Mouse (Mus musculus) liver, embryonic 15.5 days (tissue): ENCODE measurements around the gene Nhsl1. TPM values are rescaled to one million over a fixed set of nuclear protein-coding genes. Genes with fewer than 3 reads are reported as not detected.
A peak's percentile ranks its signal among the peaks of the same experiment; 100 is the strongest.

Experiments
- ATAC-seq: fragments of 200-750 bp; cut with Nextera tagmentation; 2 replicates; pipeline ENCODE4 v1.8.0; 2017; ENCODE audit warnings: moderate number of reproducible peaks, mild to moderate bottlenecking, moderate library complexity; ENCODE audit not compliant: insufficient read depth
- H3K27ac ChIP-seq: fragments of 300-500 bp; sonication (generic); replicated peaks from 2 replicates; pipeline ENCODE4 v1.5.1; 2015; ENCODE audit warnings: mild to moderate bottlenecking, inconsistent platforms
- H3K27me3 ChIP-seq: fragments of 300-500 bp; sonication (generic); 2 replicates; pipeline ENCODE4 v1.6.1; 2015; ENCODE audit warnings: mild to moderate bottlenecking, inconsistent platforms
- H3K36me3 ChIP-seq: fragments of 300-500 bp; sonication (generic); replicated peaks from 2 replicates; pipeline ENCODE4 v1.6.1; 2015; ENCODE audit warnings: moderate library complexity, mild to moderate bottlenecking, inconsistent platforms
- H3K4me1 ChIP-seq: fragments of 300-500 bp; sonication (generic); replicated peaks from 2 replicates; pipeline ENCODE4 v1.6.1; 2015; ENCODE audit warnings: inconsistent platforms
- H3K4me2 ChIP-seq: fragments of 300-500 bp; sonication (generic); 2 replicates; pipeline ENCODE4 v1.6.1; 2015; ENCODE audit warnings: moderate library complexity, mild to moderate bottlenecking, inconsistent platforms
- H3K4me3 ChIP-seq: fragments of 300-500 bp; sonication (generic); replicated peaks from 2 replicates; pipeline ENCODE4 v1.5.1; 2015; ENCODE audit warnings: mild to moderate bottlenecking, inconsistent platforms
- H3K9ac ChIP-seq: fragments of 300-500 bp; sonication (generic); 2 replicates; pipeline ENCODE4 v1.6.1; 2015; ENCODE audit warnings: moderate library complexity, mild to moderate bottlenecking, inconsistent platforms
- H3K9me3 ChIP-seq: fragments of 300-500 bp; sonication (generic); replicated peaks from 2 replicates; pipeline ENCODE4 v1.6.1; 2016; ENCODE audit warnings: inconsistent platforms
- WGBS: fragments of 180-500 bp; shearing (Covaris S2); methylation state at CpG from one replicate; pipeline ENCODE4 v1.1.7; 2015; ENCODE audit warnings: mixed read lengths; ENCODE audit not compliant: insufficient replicate concordance; 5-methylcytosine and 5-hydroxymethylcytosine counted together
- polyA plus RNA-seq: library from polyadenylated mRNA; unstranded; fragments of >200 nt; fragmentation: Nextera tagmentation; extraction: Ambion mirVana; gene quantifications from 2 replicates; pipeline ENCODE4 v1.2.1, GENCODE M21; 2015

Nhsl1 gene
- polyA plus RNA-seq, 1 experiment from 2014 or later = 0.45 TPM

GRCm38 (mm10) chr10:18403992-18404391 lies 85.2 kb downstream of the Nhsl1 start:
- no peaks in the 10 kb centered on the region for H3K9me3 ChIP-seq
- H3K9ac ChIP-seq = no peak overlapping the region
- no peak for ATAC-seq
- WGBS = 52% methylated on average over 2 of the region's 2 CpGs
- H3K27ac ChIP-seq = no peak overlapping the region
- H3K4me2 ChIP-seq = no peak overlapping the region
- no peaks in the 10 kb centered on the region for H3K36me3 ChIP-seq
- no peaks in the 10 kb centered on the region for H3K27me3 ChIP-seq
- H3K4me1 ChIP-seq = 0 out of 2 replicates have a peak, but pooled peaks cover 7% of the 10 kb centered on the region
- no peak overlapping the region for H3K4me3 ChIP-seq

- Histone ChIP-seq H3K4me1 (0 out of 2 replicates have a peak, but pooled peaks cover 7% of the 10 kb centered on the region), H3K27me3 (no peaks in the 10 kb centered on the region), H3K4me3 (no peak overlapping the region), H3K36me3 (no peaks in the 10 kb centered on the region), H3K27ac (no peak overlapping the region), H3K9ac (no peak overlapping the region), H3K9me3 (no peaks in the 10 kb centered on the region), H3K4me2 (no peak overlapping the region)
- no peak for ATAC-seq
- 57% methylated on average over 5 of the region's 5 CpGs for WGBS
Observed at GRCm38 (mm10) chr10:18404679-18405078, 85.9 kb downstream of the Nhsl1 start.

- Histone ChIP-seq H3K9ac (no peak overlapping the region), H3K4me1 (0 out of 2 replicates have a peak, but pooled peaks cover 7% of the 10 kb centered on the region), H3K4me3 (peak overlapping the region; percentile 49), H3K9me3 (no peaks in the 10 kb centered on the region), H3K27ac (no peak overlapping the region), H3K36me3 (no peaks in the 10 kb centered on the region), H3K4me2 (peak overlapping the region; percentile 68), H3K27me3 (no peaks in the 10 kb centered on the region)
- WGBS = under 1% methylated on average over 21 of the region's 21 CpGs
- ATAC-seq = peak; percentile 77
Observed at GRCm38 (mm10) chr10:18407062-18407830, 88.5 kb downstream of the Nhsl1 start.

GRCm38 (mm10) chr10:18408128-18408527 lies 89.3 kb downstream of the Nhsl1 start:
- H3K9ac ChIP-seq = no peak overlapping the region
- H3K4me2 ChIP-seq = peak overlapping the region; percentile 68
- H3K27me3 ChIP-seq = no peaks in the 10 kb centered on the region
- 39% methylated on average over 11 of the region's 11 CpGs for WGBS
- no peaks in the 10 kb centered on the region for H3K36me3 ChIP-seq
- no peak overlapping the region for H3K4me3 ChIP-seq
- H3K9me3 ChIP-seq = no peaks in the 10 kb centered on the region
- 0 out of 2 replicates have a peak, but pooled peaks cover 7% of the 10 kb centered on the region for H3K4me1 ChIP-seq
- no peak overlapping the region for H3K27ac ChIP-seq
- no peak for ATAC-seq

- WGBS = 59% methylated on average over 9 of the region's 9 CpGs
- no peaks in the 10 kb centered on the region for H3K27me3 ChIP-seq
- H3K9ac ChIP-seq = no peak overlapping the region
- no peaks in the 10 kb centered on the region for H3K9me3 ChIP-seq
- no peaks in the 10 kb centered on the region for H3K36me3 ChIP-seq
- ATAC-seq = no peak
- H3K4me3 ChIP-seq = no peak overlapping the region
- H3K27ac ChIP-seq = no peak overlapping the region
- 0 out of 2 replicates have a peak, but pooled peaks cover 7% of the 10 kb centered on the region for H3K4me1 ChIP-seq
- no peak overlapping the region for H3K4me2 ChIP-seq
Observed at GRCm38 (mm10) chr10:18408635-18409034, 89.8 kb downstream of the Nhsl1 start.

- no peak overlapping the region for H3K9ac ChIP-seq
- no peak overlapping the region for H3K4me3 ChIP-seq
- whole genome bisulfite sequencing = 45% methylated on average over 2 of the region's 2 CpGs
Observed at GRCm38 (mm10) chr10:18409068-18409467, 90.3 kb downstream of the Nhsl1 start.

GRCm38 (mm10) chr10:18411266-18411665 lies 92.5 kb downstream of the Nhsl1 start:
- no peak for ATAC-seq
- 68% methylated on average over 2 of the region's 2 CpGs for WGBS
- no peaks in the 10 kb centered on the region for H3K36me3 ChIP-seq

More at GRCm38 (mm10) chr10:18409068-18409467, 90.3 kb downstream of the Nhsl1 start:
- H3K9me3 ChIP-seq = no peaks in the 10 kb centered on the region
- H3K4me2 ChIP-seq = no peak overlapping the region
- ATAC-seq = no peak
- H3K4me1 ChIP-seq = 0 out of 2 replicates have a peak, but pooled peaks cover 7% of the 10 kb centered on the region
- no peaks in the 10 kb centered on the region for H3K27me3 ChIP-seq
- no peaks in the 10 kb centered on the region for H3K36me3 ChIP-seq
- no peak overlapping the region for H3K27ac ChIP-seq

GRCm38 (mm10) chr10:18415946-18416345 lies 97.2 kb downstream of the Nhsl1 start:
- Histone ChIP-seq H3K9ac (no peak overlapping the region), H3K4me2 (no peak overlapping the region), H3K4me3 (no peak overlapping the region), H3K27ac (no peak overlapping the region), H3K36me3 (no peaks in the 10 kb centered on the region), H3K9me3 (no peaks in the 10 kb centered on the region), H3K27me3 (no peaks in the 10 kb centered on the region), H3K4me1 (no peaks in the 10 kb centered on the region)
- no peak for ATAC-seq
- WGBS = 68% methylated on average over 11 of the region's 11 CpGs

More at GRCm38 (mm10) chr10:18411266-18411665, 92.5 kb downstream of the Nhsl1 start:
- H3K9ac ChIP-seq = no peak overlapping the region
- no peak overlapping the region for H3K4me2 ChIP-seq
- H3K27me3 ChIP-seq = no peaks in the 10 kb centered on the region
- 0 out of 2 replicates have a peak, but pooled peaks cover 7% of the 10 kb centered on the region for H3K4me1 ChIP-seq
- H3K9me3 ChIP-seq = no peaks in the 10 kb centered on the region
- no peak overlapping the region for H3K27ac ChIP-seq
- no peak overlapping the region for H3K4me3 ChIP-seq

- Histone ChIP-seq H3K36me3 (no peaks in the 10 kb centered on the region), H3K27ac (no peak overlapping the region), H3K9me3 (no peaks in the 10 kb centered on the region), H3K4me3 (no peak overlapping the region), H3K27me3 (no peaks in the 10 kb centered on the region), H3K4me2 (no peak overlapping the region), H3K9ac (no peak overlapping the region), H3K4me1 (no peaks in the 10 kb centered on the region)
- 56% methylated on average over 7 of the region's 7 CpGs for WGBS
- ATAC-seq = no peak
Observed at GRCm38 (mm10) chr10:18418160-18418559, 99.4 kb downstream of the Nhsl1 start.

- Histone ChIP-seq H3K27me3 (no peaks in the 10 kb centered on the region), H3K36me3 (no peaks in the 10 kb centered on the region), H3K27ac (no peak overlapping the region), H3K4me2 (no peak overlapping the region), H3K9me3 (no peaks in the 10 kb centered on the region), H3K4me1 (peaks cover 5% of the 10 kb centered on the region; the same call in 1 of the 2 replicates), H3K9ac (no peak overlapping the region), H3K4me3 (no peak overlapping the region)
- no peak for ATAC-seq
- WGBS = 66% methylated on average over 10 of the region's 10 CpGs
Observed at GRCm38 (mm10) chr10:18419508-18419907, 100.7 kb downstream of the Nhsl1 start.

GRCm38 (mm10) chr10:18420259-18421000 lies 101.6 kb downstream of the Nhsl1 start:
- H3K4me1 ChIP-seq = peaks cover 5% of the 10 kb centered on the region; the same call in 1 of the 2 replicates
- H3K27ac ChIP-seq = no peak overlapping the region
- no peak for ATAC-seq
- no peaks in the 10 kb centered on the region for H3K36me3 ChIP-seq
- no peaks in the 10 kb centered on the region for H3K27me3 ChIP-seq
- H3K9me3 ChIP-seq = no peaks in the 10 kb centered on the region
- H3K4me3 ChIP-seq = no peak overlapping the region
- H3K4me2 ChIP-seq = no peak overlapping the region
- WGBS = 49% methylated on average over 6 of the region's 6 CpGs
- no peak overlapping the region for H3K9ac ChIP-seq
